Mouse (Mus musculus): ENCODE data around the gene Ybx2. TPM values are rescaled to one million over a fixed set of nuclear protein-coding genes. Genes with fewer than 3 reads are reported as not detected.

Gene Ybx2
- polyA plus RNA-seq (2015; fragmentation: Nextera tagmentation; extraction: Ambion mirVana) = 2.5 and 3.1 TPM in 2 replicates

DNA sequence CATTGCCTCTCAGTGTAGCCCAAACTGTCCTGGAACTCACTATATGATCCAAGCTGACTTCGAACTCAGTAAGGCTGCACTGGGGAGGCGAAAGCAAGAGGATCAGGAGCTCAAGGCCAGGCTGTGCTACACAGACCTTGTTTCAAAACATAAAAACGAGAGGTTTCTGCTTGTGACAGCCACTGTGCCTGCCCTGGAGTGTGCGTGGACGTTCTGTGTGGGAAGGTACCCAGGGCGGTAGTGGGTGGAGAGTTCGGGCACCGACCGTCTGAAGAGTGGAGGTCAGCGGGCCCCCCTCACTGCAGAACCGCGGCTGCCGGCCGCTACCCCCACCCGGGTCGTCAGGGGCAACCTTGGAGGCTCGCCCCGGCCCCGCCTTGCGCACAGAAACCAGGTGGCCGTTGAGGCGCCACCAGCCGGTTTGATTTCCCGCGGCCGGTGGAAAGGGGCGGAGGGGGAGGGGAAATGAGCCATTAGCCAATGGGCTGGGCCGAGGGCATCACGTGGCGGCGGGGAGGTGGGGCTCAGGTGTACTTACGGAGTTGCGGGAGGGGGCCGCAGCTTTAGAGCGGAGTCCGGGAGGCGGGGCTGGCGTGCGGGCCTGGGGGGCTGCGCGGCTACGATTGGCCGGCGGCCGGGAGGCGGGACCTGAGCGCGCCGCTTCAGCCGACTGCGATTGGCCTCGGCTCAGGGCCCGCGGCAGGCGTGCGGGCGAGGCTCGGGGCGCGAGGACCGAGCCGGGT is at the start of gene Ybx2:
Gene Ybx2 (plus strand): TSS at position 660 of the 743 bp plus-strand sequence.
- Histone ChIP-seq H3K27ac (0 out of 2 replicates have a peak within 1 kb of the TSS, but pooled peaks have one; percentile 13), H3K9me3 (no peaks in the 10 kb centered on the region), H3K4me3 (replicated peaks) (peak within 1 kb of the TSS; percentile 54), H3K9ac (peak within 1 kb of the TSS; percentile 52), H3K27me3 (replicated peaks) (peaks cover 8% of the 10 kb centered on the region; the same call in 1 of the 2 replicates), H3K4me2 (replicated peaks) (peak within 1 kb of the TSS; percentile 100), H3K36me3 (no peaks in the 10 kb centered on the region), H3K4me1 (replicated peaks) (peaks cover 37% of the 10 kb centered on the region)
- 1% methylated on average over 54 of the region's 62 CpGs for WGBS
- peak; percentile 90 for ATAC-seq

DNA sequence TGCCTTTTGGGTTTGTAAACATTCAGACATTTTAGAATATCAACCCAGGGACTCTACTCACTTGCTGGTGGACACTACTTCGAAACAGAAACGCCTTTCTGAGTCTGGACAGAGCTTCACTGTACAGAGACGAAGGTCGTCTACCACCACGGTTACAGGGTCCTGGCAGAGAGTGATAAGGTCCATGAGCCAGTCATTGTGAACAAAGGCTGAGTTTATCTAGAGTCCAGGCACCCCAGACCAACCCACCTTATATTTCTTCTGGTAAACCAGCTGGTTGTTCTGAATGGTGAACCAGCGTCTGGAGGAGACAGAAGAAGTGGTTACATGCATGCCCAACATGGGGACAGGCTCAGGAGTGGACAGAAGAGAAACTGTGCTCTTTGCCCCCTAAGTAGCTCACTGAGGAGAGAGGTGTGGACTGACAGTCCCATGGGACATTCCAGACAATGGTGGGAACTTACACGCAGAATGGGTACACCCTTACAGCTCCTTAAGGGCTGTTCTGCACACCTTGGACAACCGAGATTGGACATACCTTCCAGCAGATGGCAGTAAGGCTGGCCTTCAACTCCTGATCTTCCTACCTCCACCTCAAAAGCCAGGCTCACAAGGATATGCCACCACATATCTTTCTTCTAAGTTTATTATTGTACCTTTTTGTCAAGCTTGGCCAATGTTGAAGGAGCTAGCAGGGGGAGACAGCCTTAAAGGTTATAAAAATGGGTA is 48.5 kb upstream of the Ybx2 start:
- no peak overlapping the region for H3K9ac ChIP-seq
- H3K4me1 ChIP-seq (replicated peaks) = peaks cover 6% of the 10 kb centered on the region; the same call in 1 of the 2 replicates
- no peaks in the 10 kb centered on the region for H3K27me3 ChIP-seq (replicated peaks)
- 65% methylated on average over 8 of the region's 8 CpGs for WGBS
- ATAC-seq = no peak
- no peaks in the 10 kb centered on the region for H3K36me3 ChIP-seq
- no peak overlapping the region for H3K4me3 ChIP-seq (replicated peaks)
- H3K9me3 ChIP-seq = no peaks in the 10 kb centered on the region
- H3K27ac ChIP-seq = no peak overlapping the region
- no peak overlapping the region for H3K4me2 ChIP-seq (replicated peaks)

DNA sequence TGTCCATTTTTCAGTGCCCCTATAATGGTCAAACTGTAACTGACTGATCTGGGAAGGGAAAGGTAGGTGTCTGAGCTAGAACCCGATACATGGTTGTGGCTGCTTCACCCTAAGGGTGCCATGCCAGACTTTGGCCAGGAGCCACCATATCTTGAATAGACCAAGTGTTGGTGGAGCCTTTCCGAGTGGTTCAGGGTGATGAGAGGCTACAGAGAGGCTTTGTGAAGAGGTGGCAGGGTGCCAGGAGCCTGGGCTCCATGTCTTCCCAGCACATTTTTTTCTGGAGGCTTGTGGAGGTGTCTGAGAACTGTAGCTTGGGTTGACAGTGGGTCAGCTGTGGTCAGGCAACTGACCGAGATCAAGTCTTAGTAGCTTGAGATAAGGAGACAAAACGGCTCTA is 44.1 kb upstream of the Ybx2 start:
- H3K36me3 ChIP-seq = no peaks in the 10 kb centered on the region
- H3K4me3 ChIP-seq (replicated peaks) = no peak overlapping the region
- H3K27me3 ChIP-seq (replicated peaks) = no peaks in the 10 kb centered on the region
- no peak overlapping the region for H3K4me2 ChIP-seq (replicated peaks)
- 73% methylated on average over 4 of the region's 4 CpGs for WGBS
- H3K27ac ChIP-seq = no peak overlapping the region
- H3K4me1 ChIP-seq (replicated peaks) = no peaks in the 10 kb centered on the region
- H3K9me3 ChIP-seq = no peaks in the 10 kb centered on the region
- ATAC-seq = no peak
- no peak overlapping the region for H3K9ac ChIP-seq

DNA sequence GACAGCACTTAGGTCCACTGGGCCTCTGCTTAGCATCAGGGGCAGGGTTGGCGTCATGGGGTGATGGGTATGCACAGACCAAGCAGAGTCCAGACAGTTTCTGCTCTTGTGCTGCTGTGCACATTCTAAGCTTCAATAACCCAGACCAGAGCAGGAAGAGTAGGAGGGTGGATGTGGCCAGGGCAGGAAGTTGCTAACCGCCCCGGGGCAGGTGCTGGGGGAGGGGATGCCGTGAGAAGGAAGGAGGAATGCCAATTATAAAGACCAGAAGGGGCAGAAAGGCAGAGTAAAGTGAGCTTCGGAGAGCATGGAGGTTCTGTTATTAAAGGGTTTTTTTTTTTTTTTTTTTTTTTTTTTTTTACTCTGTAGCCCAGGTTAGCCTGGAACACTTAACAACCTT is 40.9 kb upstream of the Ybx2 start:
- WGBS = 78% methylated on average over 5 of the region's 5 CpGs
- H3K36me3 ChIP-seq = no peaks in the 10 kb centered on the region
- H3K4me3 ChIP-seq (replicated peaks) = no peak overlapping the region
- H3K9me3 ChIP-seq = no peaks in the 10 kb centered on the region
- no peaks in the 10 kb centered on the region for H3K27me3 ChIP-seq (replicated peaks)
- H3K27ac ChIP-seq = no peak overlapping the region
- ATAC-seq = no peak
- no peak overlapping the region for H3K4me2 ChIP-seq (replicated peaks)
- H3K4me1 ChIP-seq (replicated peaks) = peaks cover 4% of the 10 kb centered on the region
- no peak overlapping the region for H3K9ac ChIP-seq

DNA sequence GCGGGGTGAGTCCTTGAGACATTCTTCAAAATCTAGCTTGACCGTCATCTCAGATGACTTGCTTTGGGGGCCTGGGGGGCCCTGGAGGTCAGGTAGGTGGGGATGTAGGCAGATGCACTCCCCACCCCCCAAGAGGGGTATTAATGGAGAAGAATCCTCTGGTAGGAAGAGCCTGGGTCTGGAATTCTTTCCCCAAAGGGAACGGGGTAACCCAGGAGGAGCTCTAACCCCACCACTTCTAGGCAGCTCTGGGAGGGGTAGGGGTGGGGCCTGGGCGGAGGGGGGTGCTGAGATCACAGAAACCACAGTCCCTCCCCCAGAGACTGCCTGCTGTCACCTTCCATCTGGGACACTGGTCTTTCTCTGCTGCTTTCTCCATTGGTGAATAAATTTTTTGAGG is 40.3 kb upstream of the Ybx2 start, which contains the start of gene Acap1:
Gene Acap1 (minus strand): TSS at position 249 of the 400 bp plus-strand sequence.
- Histone ChIP-seq H3K36me3 (no peaks in the 10 kb centered on the region), H3K9me3 (no peaks in the 10 kb centered on the region), H3K27me3 (replicated peaks) (no peaks in the 10 kb centered on the region), H3K4me3 (replicated peaks) (no peak within 1 kb of the TSS), H3K4me1 (replicated peaks) (peaks cover 7% of the 10 kb centered on the region), H3K4me2 (replicated peaks) (no peak within 1 kb of the TSS), H3K27ac (no peak within 1 kb of the TSS), H3K9ac (no peak within 1 kb of the TSS)
- WGBS = 69% methylated on average over 4 of the region's 4 CpGs
- ATAC-seq = no peak

DNA sequence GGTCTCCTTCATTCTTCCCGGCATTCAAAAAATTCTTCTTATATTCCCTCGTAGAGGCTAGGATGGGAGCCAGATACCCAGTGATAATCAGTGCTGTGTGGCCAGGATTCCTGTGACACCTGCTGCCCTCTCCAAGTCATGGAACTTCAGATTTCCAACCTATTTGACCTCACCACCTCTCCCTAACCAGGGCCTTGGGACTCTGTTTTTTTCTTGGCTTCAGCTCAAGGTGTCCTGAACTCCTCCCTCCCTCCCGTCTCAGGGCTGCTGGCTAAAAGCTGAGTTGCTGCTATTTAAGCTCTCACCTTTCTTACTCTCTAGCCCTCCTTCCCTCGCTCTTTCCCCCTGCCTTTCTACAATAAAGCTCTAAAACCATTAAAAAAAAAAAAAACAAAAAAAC is 35.7 kb upstream of the Ybx2 start:
- H3K4me1 ChIP-seq (replicated peaks) = peaks cover 17% of the 10 kb centered on the region
- peak overlapping the region; percentile 91 for H3K4me3 ChIP-seq (replicated peaks)
- H3K27me3 ChIP-seq (replicated peaks) = no peaks in the 10 kb centered on the region
- no peak for ATAC-seq
- 22% methylated on average over 4 of the region's 4 CpGs for WGBS
- H3K9me3 ChIP-seq = no peaks in the 10 kb centered on the region
- H3K4me2 ChIP-seq (replicated peaks) = peak overlapping the region; percentile 97
- peaks cover 13% of the 10 kb centered on the region for H3K36me3 ChIP-seq
- H3K9ac ChIP-seq = peak overlapping the region; percentile 93; the same call in 1 of the 2 replicates
- 0 out of 2 replicates have a peak overlapping the region, but pooled peaks have one; percentile 97 for H3K27ac ChIP-seq

DNA sequence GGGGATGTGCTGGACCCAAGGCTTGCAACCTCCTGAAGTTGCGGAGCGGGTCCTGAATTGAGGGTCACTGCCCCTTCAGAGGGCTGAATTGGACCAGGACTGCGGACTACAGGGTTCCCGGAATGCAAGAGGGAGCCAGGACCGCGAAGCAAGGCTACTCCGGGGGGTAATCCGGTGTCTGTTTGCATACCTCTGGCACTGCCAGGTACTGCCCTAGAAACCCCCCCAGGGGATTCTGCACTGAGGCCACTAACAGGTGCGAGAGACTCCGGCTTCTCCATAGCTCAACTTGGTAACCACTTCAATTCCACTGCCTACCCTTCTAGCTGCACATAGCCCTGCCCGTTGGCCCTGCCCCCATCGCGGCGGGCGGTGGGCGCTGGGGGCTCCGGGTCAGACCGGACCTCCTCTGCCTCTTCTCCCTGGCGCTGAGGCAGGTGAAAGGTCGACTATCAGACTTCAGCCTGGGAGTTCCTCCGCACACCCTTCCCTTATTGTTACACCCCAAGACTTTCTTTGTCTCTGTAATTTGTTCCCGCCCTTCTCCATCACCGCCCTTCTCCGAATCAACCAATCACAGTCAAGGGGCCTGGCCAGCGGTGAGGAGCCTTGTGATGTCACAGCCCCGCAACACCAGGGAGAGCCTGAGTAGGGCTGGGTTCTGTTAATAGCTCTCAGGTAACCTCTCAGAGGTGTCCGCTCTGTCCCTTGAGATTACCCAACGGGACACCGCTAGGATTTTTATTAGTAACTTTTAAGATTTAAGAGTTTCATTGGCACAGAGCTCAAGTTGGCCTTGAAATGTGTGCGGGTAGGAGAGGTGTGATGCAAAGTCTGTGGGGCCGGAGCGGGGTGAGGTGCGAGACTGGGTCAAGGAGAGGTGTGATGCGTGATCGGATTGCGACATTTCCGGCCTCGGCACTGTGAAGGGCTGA is 34.9 kb upstream of the Ybx2 start, which contains the start of the genes 2810408A11Rik and Neurl4:
Gene 2810408A11Rik (minus strand): TSS at position 517 of the 935 bp plus-strand sequence.
Gene Neurl4 (plus strand): TSS at position 602 of the 935 bp plus-strand sequence.
- Histone ChIP-seq H3K36me3 (peaks cover 20% of the 10 kb centered on the region), H3K9ac (peak within 1 kb of the TSS; percentile 93), H3K27me3 (replicated peaks) (no peaks in the 10 kb centered on the region), H3K4me1 (replicated peaks) (peaks cover 17% of the 10 kb centered on the region), H3K4me2 (replicated peaks) (peak within 1 kb of the TSS; percentile 97), H3K27ac (peak within 1 kb of the TSS; percentile 97), H3K4me3 (replicated peaks) (peak within 1 kb of the TSS; percentile 91), H3K9me3 (no peaks in the 10 kb centered on the region)
- peak; percentile 96 for ATAC-seq
- WGBS = under 1% methylated on average over 38 of the region's 38 CpGs

DNA sequence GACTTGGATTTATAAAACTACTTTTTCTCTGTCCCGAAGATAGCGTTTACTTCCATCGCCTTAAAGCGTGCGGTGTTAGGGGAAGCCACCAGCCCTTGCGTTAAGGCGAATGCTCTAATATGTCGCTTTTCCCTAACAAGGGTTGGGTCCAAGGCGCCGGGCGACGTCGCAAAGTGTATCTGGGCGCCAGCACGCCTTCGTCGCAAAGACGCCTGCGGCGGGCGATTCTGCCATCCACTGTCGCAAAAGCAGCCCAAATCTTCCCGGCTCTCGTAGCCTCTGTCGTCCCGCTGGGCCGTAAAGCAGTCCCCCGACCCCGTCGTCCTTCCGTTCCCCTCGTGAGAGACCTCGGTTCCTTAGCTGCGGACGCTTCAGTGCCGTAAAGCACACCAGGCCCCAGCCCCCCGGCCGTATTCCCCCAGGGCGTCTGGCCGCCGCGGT is 34.2 kb upstream of the Ybx2 start:
- peaks cover 27% of the 10 kb centered on the region for H3K36me3 ChIP-seq
- peaks cover 17% of the 10 kb centered on the region for H3K4me1 ChIP-seq (replicated peaks)
- H3K4me3 ChIP-seq (replicated peaks) = peak overlapping the region; percentile 91
- H3K4me2 ChIP-seq (replicated peaks) = peak overlapping the region; percentile 97
- peak overlapping the region; percentile 87 for H3K9ac ChIP-seq
- no peaks in the 10 kb centered on the region for H3K27me3 ChIP-seq (replicated peaks)
- H3K9me3 ChIP-seq = no peaks in the 10 kb centered on the region
- H3K27ac ChIP-seq = peak overlapping the region; percentile 97
- WGBS = under 1% methylated on average over 42 of the region's 42 CpGs
- peak; percentile 84 for ATAC-seq

DNA sequence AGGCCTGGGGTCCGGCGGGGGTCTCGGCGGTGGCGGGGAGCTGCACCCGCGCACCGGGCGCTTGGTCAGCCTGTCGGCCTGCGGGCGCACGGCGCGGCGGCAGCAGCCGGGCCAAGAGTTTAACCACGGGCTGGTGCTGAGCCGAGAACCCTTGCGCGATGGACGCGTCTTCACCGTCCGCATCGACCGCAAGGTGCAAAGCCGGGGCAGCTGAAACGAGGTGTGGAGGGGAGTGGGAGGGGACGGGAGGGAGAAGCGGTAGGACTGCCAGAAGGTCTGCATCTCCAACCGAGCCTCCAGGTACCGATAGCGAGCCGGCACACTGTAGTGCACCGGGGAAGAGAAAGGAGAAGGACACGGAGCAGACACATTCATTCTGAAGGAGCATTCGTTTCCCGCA is 33.6 kb upstream of the Ybx2 start:
- peak; percentile 18 for ATAC-seq
- peaks cover 17% of the 10 kb centered on the region for H3K4me1 ChIP-seq (replicated peaks)
- H3K36me3 ChIP-seq = peaks cover 32% of the 10 kb centered on the region
- peak overlapping the region; percentile 91 for H3K4me3 ChIP-seq (replicated peaks)
- H3K27ac ChIP-seq = peak overlapping the region; percentile 97
- under 1% methylated on average over 39 of the region's 39 CpGs for WGBS
- peak overlapping the region; percentile 97 for H3K4me2 ChIP-seq (replicated peaks)
- no peaks in the 10 kb centered on the region for H3K27me3 ChIP-seq (replicated peaks)
- peak overlapping the region; percentile 87 for H3K9ac ChIP-seq
- no peaks in the 10 kb centered on the region for H3K9me3 ChIP-seq

DNA sequence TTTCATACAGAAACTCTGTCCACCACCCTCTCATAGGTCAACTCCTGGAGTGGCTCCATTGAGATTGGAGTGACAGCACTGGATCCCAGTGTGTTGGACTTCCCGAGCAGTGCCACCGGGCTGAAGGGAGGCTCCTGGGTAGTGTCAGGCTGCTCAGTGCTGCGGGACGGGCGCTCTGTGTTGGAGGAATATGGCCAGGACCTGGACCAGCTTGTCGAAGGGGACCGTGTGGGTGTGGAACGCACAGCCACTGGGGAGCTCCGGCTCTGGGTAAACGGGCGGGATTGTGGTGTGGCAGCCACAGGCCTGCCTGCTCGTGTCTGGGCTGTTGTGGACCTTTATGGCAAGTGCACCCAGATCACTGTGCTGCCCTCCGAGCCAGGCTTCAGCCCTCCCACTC is 32.6 kb upstream of the Ybx2 start:
- peak overlapping the region; percentile 87 for H3K9ac ChIP-seq
- WGBS = 82% methylated on average over 13 of the region's 13 CpGs
- H3K4me2 ChIP-seq (replicated peaks) = peak overlapping the region; percentile 97

DNA sequence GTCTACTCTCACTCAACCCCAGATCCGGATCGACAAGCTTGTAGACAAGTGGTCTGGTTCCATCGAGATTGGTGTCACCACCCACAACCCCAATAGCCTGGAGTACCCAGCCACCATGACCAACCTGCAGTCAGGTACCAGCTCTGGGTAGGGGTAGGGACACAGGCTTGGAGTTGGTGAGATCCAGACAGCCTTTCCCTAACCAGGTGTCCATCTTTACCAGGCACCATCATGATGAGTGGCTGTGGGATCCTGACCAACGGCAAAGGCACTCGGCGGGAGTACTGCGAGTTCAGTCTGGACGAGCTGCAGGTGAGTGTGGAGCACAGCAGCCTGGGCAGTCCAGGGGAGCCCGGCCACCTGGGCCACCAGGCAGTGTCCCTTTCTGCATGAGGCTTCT is 31.3 kb upstream of the Ybx2 start:
- WGBS = 94% methylated on average over 9 of the region's 9 CpGs
- no peak overlapping the region for H3K4me3 ChIP-seq (replicated peaks)

More for the DNA sequence above, 32.6 kb upstream of the Ybx2 start:
- Histone ChIP-seq H3K9me3 (no peaks in the 10 kb centered on the region), H3K4me1 (replicated peaks) (peaks cover 17% of the 10 kb centered on the region), H3K36me3 (peaks cover 42% of the 10 kb centered on the region), H3K27me3 (replicated peaks) (no peaks in the 10 kb centered on the region), H3K27ac (no peak overlapping the region), H3K4me3 (replicated peaks) (peak overlapping the region; percentile 91)
- no peak for ATAC-seq

More for the DNA sequence above, 31.3 kb upstream of the Ybx2 start:
- Histone ChIP-seq H3K4me2 (replicated peaks) (no peak overlapping the region), H3K9ac (no peak overlapping the region), H3K9me3 (no peaks in the 10 kb centered on the region), H3K27ac (no peak overlapping the region), H3K36me3 (peaks cover 55% of the 10 kb centered on the region), H3K27me3 (replicated peaks) (no peaks in the 10 kb centered on the region), H3K4me1 (replicated peaks) (peaks cover 17% of the 10 kb centered on the region)
- ATAC-seq = no peak
